Mouse (Mus musculus): ENCODE measurements around the gene Rbm8a.

DNA sequence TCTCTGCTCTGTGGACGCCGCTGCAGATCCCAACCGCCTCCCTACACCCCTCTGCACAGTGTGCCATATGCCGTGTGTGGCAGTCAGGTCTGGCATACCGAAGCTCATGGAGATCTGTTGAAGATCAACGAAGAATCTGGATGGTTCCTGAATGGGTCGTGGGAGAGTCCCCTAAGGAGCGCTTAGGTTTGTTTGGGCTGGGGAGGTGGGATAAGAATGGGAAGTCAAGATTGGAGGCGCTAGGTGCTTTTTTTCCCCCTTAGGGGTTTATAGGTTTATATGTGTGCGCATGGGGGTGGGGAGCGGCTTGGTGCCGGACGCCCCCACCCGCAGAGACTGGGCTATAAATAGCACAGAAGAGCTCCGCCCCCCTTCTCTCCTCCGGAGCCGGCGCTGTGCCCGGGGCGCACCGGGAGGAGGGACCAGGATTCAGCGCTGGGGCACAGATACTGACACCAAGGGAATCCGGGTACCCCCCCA lies 33.5 kb upstream of the Rbm8a start, which contains the start of gene Ankrd34a:
- TF ChIP-seq CTCF (IDR thresholded peaks at IDR 0.05; ENCODE audit: extremely low read depth, insufficient read length, insufficient replicate concordance, low read depth, low read length) (no peak), POLR2A (IDR thresholded peaks at IDR 0.05; ENCODE audit: low read depth, low read length) (no peak)

Measured in small intestine, adult 2 months (tissue).